Mouse (Mus musculus) gastrocnemius, postnatal 4 days (tissue): ENCODE data around the gene Mansc1. TPM values are rescaled to one million over a fixed set of nuclear protein-coding genes. Genes with fewer than 3 reads are reported as not detected.

ENCODE experiments used
- DNase-seq, 2 experiments: peaks; one replicate each; pipeline ENCODE4 v3.0.0; 2021 to 2022; ENCODE audit warnings: low spot score in 2 of 2, mixed read lengths in 2 of 2
- total RNA-seq, 2 experiments: library from RNA; stranded (reverse); gene quantifications; 2 replicates each; pipeline ENCODE4 v1.2.3; 2021

Gene Mansc1
- total RNA-seq, 2 experiments from 2014 or later, result 3.8 to 4.1 TPM

- peak; percentile 90 to 95 for DNase-seq
Measured at GRCm38 (mm10) chr6:134640485-134641475, 8.5 kb upstream of the Mansc1 start.

DNA sequence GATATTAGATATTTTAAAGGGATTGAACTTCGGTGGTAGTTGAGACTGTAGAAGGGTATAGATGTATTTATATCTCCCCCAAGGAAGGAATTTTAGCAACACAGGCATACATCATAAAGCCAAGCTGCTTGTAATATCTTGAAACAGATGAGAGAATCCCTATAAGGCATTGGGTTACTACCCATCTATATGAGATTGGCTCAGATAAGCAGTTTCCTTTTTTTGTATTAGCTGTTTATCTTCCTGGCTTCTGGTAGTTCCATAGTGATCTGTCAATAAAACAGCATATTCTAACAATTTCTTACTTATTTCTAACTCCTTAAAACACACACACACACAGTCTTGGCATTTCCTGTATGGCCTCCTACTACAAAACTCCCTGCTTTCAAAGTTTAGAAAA lies 7.6 kb upstream of the Mansc1 start:
- no peak for DNase-seq

DNA sequence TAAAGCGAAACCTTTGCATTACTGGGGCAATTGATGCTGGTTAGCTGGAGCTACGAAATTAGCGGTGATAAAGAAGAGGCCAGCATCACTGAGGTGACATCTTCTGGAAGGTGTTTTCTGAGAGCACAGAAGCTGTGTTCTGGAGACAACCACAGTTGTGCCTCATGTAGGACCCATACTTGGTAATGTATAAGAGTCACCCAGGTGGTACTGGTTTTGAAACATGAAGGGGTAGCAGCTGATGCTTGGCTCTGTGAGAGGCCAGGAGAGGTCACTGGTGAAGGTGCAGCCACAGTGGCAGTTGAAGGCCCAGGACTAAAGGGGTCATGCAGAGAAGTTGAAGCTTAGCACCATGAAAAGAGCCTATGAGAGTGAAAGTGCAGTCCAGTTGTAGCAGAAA lies 6.9 kb upstream of the Mansc1 start, which contains the start of gene Borcs5:
Gene Borcs5 (plus strand): TSS at position 301 of the 400 bp plus-strand sequence.
- DNase-seq, result no peak

GRCm38 (mm10) chr6:134636476-134636875 lies 4.2 kb upstream of the Mansc1 start:
- DNase-seq, result no peak

DNA sequence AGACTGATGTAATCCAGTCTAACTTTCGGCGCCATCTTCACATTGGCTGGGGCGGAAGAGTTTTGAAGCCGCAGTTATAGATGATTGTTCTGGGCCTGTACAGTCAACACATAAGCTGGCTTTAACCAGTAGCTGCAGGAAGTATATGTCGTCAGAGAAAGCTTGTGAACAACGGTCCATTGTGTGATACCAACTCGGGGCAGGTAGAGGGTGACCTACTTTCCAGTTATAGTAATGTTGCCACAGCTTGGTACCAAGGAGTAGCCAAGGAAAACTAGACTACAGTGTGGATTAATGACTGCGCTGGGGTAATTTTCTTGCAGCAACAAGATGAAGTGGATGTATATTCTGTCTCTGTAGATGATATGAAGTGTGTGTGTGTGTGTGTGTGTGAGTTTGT lies 1.3 kb upstream of the Mansc1 start:
- no peak for DNase-seq

GRCm38 (mm10) chr6:134632756-134633155 lies 468 bp upstream of the Mansc1 start:
- DNase-seq, result no peak

- no peak for DNase-seq
Measured at GRCm38 (mm10) chr6:134630447-134630846, 1.8 kb downstream of the Mansc1 start.

- no peak for DNase-seq
Measured at GRCm38 (mm10) chr6:134626564-134626963, 5.7 kb downstream of the Mansc1 start.

GRCm38 (mm10) chr6:134625431-134625830 lies 6.9 kb downstream of the Mansc1 start:
- no peak for DNase-seq

DNA sequence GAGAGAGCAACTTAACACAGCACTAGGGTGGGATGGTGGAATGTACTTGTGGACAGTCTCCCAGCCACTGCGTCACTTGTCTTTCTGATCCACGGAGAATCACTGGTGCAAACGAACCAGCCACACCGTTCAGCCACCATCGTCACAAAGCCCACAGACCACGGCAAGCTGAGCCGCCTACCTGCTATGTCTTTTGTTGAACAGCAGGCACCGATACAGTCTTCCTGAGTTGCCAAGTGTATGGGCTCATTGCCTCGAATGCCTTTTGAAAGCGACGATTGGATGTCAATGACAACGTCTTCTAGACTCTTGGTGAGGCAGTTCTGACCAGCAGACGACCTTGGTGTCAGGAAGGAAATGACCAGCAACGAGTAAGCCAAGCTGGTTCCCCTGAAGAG lies 10.7 kb downstream of the Mansc1 start:
- DNase-seq, result no peak

DNA sequence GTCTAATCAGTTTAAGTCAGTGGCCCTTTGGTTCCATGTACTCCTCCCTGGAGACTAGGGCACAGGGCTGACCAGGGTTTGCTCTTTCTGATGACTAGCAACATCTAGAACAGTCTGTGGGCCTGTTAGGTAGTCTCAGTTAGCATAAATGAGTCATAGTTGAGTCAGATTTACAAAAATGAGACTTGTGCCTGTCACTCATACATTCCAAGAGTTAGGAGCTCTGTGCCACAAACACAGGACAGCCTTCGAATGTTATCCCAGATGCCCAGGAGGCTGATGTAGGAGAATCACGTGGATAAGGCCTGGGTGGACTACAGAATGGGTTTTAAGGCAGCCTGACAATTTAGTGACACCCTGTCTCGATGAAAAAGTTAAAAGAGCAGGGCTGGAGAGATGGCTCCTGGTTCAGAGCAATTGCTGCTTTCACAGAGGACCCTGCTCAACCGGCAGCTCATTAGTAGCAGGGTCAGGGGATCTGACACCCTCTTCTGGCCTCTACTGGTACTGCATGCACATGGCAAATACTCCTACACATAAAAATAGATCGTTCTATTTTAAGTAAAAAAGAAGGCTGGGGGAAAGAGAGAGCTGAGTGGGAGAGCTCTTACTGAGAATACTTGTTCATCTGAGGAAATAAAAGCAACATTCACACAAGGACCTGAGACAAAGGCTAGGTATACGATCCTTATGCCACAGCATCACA lies 11.3 kb downstream of the Mansc1 start:
- DNase-seq, result peak in 1 of 2 experiments; percentile 29

- no peak for DNase-seq
Measured at GRCm38 (mm10) chr6:134620129-134620528, 12.2 kb downstream of the Mansc1 start.

- no peak for DNase-seq
Measured at GRCm38 (mm10) chr6:134617589-134617988, 14.7 kb downstream of the Mansc1 start.

- peak; percentile 77 to 87 for DNase-seq
Measured at GRCm38 (mm10) chr6:134614723-134615648, 17.3 kb downstream of the Mansc1 start.

GRCm38 (mm10) chr6:134614322-134614721 lies 18.0 kb downstream of the Mansc1 start:
- no peak for DNase-seq

DNA sequence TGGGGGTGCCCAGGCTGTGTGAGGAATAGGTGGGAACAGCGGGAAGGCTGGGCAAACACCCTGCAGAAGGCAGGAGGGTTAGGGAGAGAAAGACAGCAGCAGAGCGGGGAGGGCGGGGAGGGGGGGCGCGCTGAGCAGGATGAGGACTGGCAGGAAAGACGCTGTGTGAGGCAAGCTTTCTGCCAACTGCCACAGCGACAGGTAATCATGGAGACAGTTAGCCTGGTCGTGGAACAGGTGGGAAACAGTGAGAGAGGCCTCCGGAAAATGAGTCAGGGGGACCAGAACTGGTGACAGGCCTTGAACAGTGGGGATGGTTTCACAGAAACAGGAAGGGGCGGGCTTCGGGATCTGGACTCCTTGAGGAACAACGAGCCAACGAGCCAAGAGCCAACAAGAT lies 20.4 kb downstream of the Mansc1 start:
- DNase-seq, result no peak

DNA sequence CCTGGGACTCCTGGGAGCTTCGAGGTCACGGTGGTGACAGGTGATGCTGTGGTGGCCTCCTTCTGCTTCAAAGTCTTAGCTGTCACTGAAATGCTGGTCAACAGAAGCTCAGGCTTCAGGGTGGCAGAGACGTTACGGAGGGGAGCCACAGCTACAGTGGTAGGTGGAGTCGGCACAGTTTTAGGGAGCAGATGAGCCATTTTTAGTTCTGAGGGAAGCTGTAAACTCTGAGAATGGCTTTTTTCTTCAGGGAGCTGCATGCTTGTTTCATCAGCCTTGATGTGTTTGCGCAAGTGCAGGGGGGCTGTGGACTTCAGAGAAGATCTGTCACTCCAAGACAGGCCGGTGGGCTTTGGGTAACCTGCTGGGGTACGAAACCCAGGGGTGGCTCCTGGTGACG lies 21.9 kb downstream of the Mansc1 start:
- no peak for DNase-seq

DNA sequence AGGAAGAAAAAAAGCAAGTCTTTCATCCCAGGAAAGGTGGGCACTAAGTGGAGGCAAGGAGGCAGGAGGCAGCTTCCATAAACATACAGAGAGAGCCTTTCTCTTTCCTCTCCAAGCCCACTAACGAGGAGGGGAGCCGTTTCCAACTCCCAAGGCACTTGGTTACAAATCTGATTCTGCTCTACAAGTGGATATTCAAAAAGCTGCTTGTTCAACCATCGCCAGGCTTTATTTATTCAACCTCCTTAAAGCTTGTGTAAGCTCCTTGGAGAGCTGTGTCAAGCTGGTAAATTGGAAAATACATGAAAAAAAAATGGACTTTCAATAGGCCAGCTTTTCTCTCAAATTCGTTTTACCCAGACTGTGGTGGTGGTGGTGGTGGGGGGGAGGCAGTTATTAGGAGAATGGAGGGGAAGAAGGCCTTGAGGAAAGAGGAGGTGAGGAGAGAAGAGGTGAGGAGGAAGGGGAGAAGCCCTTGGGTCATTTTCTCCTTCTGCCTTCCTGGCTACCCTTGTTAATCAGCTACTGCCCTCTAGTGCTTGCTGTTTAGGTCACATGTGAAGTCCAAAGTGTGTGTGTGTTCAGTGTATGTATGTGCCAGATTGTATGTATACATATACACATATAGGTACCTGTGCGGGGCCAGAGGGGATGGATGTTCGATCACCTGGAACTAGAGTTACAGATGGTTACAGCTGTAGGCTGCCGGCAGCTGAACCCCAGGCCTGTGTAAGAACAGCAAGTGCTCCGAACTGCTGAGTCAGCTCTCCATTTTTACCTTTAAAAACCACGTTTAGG lies 25.1 kb downstream of the Mansc1 start:
- DNase-seq, result peak in 1 of 2 experiments; percentile 23

- DNase-seq, result no peak
Measured at GRCm38 (mm10) chr6:134606540-134606939, 25.7 kb downstream of the Mansc1 start.

DNA sequence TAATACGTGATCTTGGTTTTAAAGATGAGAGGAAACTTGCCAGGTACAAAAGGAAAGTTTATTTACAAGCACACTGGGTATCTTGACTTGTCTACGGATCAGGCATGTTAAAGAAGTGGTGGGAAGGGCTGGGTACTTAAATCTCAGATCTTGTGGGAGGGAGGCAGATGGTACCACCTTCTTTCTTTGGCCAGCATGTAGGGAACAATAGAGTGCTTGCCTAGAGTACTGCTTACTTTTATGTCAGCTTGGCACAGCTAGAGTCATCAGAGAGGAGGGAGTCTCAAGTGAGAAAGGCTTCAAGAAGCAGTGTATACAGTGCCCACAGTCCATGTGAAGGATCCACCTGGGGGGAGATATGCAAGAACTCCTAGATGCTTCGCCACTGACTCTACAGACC lies 27.1 kb downstream of the Mansc1 start:
- no peak for DNase-seq
